Mouse (Mus musculus) urinary bladder, postnatal 25 days (tissue): ENCODE data around the gene Zfp697.
"Not testable (repeated sequence)": the region's sequence is repeated elsewhere in the genome, so short reads cannot be mapped to it uniquely, and the experiment has no call there.

Source experiments
- DNase-seq: peaks from one replicate; pipeline ENCODE4 v3.0.0; 2022; ENCODE audit warnings: low spot score

Zfp697 gene

GRCm38 (mm10) chr3:98680786-98681185 is 298.5 kb downstream of the Zfp697 start:
- no peak for DNase-seq

GRCm38 (mm10) chr3:98682401-98682800 is 300.1 kb downstream of the Zfp697 start:
- no peak for DNase-seq

DNA sequence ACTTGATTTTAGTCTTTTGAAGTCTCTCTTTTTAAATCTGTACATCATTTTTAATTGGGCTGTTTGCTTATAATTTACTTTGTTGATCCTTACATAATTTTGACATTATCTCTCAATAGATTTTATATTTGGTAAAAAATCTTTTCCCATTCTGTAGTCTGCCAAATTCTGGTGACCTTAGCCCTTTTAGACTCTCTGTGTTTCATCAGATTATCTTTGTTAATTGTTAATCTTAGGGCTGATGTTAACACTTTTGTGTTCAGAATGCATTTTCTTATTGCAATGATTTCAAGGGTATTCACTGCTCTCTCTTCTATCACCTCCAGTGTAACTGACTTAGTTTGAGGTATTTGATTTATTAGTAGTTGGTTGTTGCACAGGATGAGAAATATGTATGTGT is 338.5 kb downstream of the Zfp697 start:
- no peak for DNase-seq

DNA sequence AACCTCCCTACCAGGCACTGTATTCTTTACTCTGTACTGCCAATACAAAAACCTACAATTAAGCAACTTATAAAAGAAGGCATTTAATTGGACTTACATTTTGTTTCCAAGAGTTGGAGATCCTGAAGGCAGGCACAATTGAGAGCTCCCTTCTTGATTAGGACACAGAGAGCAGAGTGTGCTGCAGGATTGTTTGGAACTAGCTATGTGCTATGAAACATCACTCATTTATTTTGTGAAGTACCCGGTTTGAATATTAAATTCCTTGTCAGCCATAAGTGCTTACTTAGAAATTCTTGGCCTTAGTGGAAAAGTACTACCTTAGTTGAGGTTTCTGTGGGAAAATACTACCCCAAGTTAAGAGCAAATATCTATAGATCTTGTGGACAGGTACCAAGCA is 342.1 kb downstream of the Zfp697 start, which contains the start of gene Hsd3b2:
Gene Hsd3b2 (minus strand): TSS at position 168 of the 400 bp plus-strand sequence.
- no peak for DNase-seq

GRCm38 (mm10) chr3:98726281-98726680 is 344.0 kb downstream of the Zfp697 start:
- no peak for DNase-seq

DNA sequence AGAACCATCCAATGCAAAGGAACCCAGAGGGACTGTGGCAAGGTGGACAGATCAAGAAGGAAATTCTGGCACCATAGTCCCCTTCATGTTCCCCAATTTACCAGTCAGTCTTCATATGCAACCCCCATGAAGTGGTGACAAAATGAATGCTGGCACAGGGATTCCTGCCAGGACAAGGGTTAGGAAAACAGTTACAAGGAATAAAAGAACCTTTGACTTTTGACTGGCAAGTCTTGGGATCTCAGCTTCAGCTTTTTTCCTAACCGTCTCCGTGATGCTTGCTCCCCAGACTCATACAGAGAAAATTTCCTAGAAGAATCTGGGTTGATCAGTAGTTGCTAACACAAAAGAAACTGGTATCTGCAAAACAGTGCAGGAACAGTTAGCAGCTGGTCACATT is 351.5 kb downstream of the Zfp697 start:
- DNase-seq = no peak

DNA sequence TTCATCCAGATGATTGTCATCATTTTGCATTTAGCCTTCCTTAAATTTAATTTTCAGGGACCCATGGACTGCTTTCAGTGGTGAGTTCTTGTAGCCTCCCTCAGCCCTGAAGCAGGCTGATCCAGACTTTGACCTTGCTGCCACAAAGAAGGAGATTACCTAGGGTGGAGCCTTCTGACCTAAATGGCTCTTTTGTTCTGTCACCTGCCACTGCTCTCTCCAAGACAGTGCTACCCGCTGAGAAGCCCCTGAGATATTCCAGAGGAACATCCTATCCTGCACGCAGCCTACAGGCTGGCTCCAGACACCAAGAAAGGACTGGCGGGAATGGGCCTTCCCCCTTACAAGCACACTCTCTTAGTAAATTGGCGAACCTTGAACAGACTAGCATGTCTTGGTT is 352.1 kb downstream of the Zfp697 start:
- DNase-seq = no peak

DNA sequence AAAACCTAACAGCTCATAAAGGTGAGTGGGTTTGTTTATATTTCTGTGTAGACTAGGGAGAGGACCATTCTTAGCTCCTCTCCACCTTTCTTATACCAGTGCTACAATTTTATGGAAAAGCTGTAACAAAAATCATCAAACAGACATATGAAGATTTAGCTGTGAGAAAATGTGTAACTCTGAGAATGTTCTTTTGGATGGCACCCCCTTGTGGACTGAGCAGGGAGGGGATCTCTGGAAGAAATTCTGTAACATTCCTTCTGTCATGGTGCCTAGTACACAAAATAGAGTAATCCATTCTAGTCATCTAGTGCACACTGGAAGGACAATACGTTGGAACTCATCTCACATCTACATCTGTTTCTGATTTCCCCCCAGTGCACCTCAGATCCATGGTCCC is 358.8 kb downstream of the Zfp697 start:
- not testable (repeated sequence) for DNase-seq

- DNase-seq = no peak
Measured at GRCm38 (mm10) chr3:98752171-98752570, 369.9 kb downstream of the Zfp697 start.

GRCm38 (mm10) chr3:98756836-98757235 is 374.6 kb downstream of the Zfp697 start:
- DNase-seq = no peak

DNA sequence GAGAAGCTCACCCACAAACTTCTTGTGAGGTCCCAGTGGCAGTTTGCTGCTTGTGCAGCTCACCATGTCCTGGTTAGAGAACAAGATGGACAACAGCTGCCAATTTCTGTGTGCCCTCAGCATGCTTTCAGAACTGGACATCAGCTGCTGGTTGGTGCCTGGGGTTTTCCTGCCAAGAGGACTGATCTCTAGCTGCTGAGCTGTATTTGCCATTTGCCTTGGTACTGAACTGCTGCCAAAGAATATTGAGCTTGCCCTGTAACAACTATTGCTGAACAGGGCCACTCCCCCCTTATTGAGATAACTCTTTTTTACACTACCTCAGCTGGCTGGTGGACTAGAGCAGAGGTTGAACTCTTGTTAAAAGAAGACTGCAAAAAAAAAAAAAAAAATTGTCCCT is 381.9 kb downstream of the Zfp697 start:
- DNase-seq = no peak

- no peak for DNase-seq
Measured at GRCm38 (mm10) chr3:98780921-98781320, 398.7 kb downstream of the Zfp697 start.

DNA sequence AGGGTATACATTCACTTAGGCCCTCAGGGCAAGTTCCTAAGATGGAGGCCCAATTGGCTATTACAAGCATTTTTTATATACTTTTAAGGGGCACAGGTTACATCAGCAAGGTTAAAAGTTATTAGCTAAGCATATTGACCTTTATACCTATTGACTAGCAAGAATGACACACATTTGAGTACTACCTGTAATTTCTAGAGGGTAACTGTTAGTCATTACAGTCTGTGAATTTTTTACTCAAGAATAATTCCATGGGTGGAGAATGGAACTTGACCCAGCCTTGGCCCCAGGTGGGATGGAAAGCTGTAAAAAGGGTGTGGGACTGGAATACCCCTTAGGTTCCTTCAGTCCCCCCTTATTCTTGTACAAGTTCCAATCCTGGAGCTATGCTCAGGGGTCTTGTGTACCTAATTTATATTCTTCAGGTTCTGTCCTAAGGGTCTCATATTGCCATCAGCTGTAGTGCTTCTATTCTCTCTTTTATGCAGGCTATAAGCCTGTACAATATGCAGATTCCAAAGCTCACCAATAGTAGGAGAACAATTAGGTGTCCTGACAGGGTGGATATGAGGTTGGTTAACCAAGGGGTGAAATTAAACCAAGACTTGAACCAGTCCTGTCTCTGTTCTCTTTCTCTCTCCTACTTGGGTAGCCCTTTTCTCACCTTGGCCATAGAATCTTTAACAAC is 400.1 kb downstream of the Zfp697 start:
- no peak for DNase-seq

GRCm38 (mm10) chr3:98786551-98786950 is 404.3 kb downstream of the Zfp697 start:
- DNase-seq = no peak
